ENCODE assay signal across 25 mouse cellular contexts in the genomic region with DNA sequence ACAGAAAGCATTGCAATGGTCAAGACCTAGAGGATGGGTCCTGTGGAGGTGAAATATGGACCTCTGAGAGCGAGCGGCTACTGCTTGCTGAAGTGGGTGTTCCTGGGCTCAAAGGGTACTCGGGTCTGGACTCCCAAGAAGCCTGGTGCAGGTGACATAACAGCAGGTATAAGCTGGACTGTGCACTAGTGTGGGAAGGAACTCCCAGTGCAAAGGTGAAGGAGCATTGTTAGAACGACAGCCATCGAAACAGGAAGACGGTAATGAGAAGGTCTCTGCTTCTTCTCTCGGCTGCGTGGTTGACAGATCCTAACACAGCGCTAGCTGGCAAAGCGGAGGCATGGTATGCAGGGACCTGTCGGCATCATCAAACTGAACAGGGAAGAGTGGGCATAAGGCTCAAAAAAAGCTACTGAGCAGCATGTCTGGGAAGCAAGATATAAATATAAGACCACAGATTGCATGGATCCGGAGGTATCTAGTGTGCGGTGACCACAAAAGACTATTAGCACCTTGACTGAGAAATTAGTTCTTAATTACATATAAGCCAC.
A peak's percentile ranks its signal among the peaks of the same experiment; 100 is the strongest.
DNase-seq lines count a peak whose midpoint lies in the region; ATAC-seq and TF ChIP-seq lines count a peak whose summit lies in the region.
"Had no signal": no experiment of that assay in that cellular context is flagged by ENCODE, and none has a peak within 500 bp of the region (broad histone marks: within the 10 kb centered on the region; RNA-seq: fewer than 3 reads in every experiment).

No protein-coding gene starts in this region.

- H3K9me3 ChIP-seq in heart, embryonic 10.5 days: no peaks in the 10 kb centered on the region
- H3K9me3 ChIP-seq in kidney, embryonic 16.5 days (ENCODE audit: low read length): no peaks in the 10 kb centered on the region
- H3K9me3 ChIP-seq in kidney, embryonic 14.5 days (ENCODE audit: control insufficient read depth, low read length): no peaks in the 10 kb centered on the region
- no peaks in the 10 kb centered on the region for H3K9me3 ChIP-seq in intestine, embryonic 15.5 days
- H3K9me3 ChIP-seq in stomach, postnatal 0 days (ENCODE audit: control insufficient read depth, low read length): no peaks in the 10 kb centered on the region
- H3K9me3 ChIP-seq in midbrain, embryonic 15.5 days: no peaks in the 10 kb centered on the region
- H3K9me3 ChIP-seq: embryonic facial prominence, embryonic 13.5 days; forebrain, embryonic 10.5 days; forebrain, embryonic 15.5 days; heart, embryonic 15.5 days; hindbrain, embryonic 13.5 days; midbrain, embryonic 13.5 days had no signal

- H3K4me2 ChIP-seq in kidney, embryonic 16.5 days (replicated peaks; ENCODE audit: low read depth, low read length): no peak overlapping the region
- no peak overlapping the region for H3K4me2 ChIP-seq in kidney, embryonic 14.5 days (replicated peaks; ENCODE audit: low read depth, low read length)
- H3K4me2 ChIP-seq in intestine, embryonic 15.5 days (replicated peaks): no peak overlapping the region
- H3K4me2 ChIP-seq in stomach, postnatal 0 days (replicated peaks; ENCODE audit: low read depth): no peak overlapping the region
- H3K4me2 ChIP-seq in midbrain, embryonic 15.5 days: no peak overlapping the region
- H3K4me2 ChIP-seq: embryonic facial prominence, embryonic 13.5 days; forebrain, embryonic 15.5 days; heart, embryonic 15.5 days; hindbrain, embryonic 13.5 days; midbrain, embryonic 13.5 days had no signal

- TF ChIP-seq EP300 in stomach, postnatal 0 days (optimal IDR thresholded peaks at IDR 0.05): no peak

- peaks cover 37% of the 10 kb centered on the region for H3K4me1 ChIP-seq in heart, embryonic 10.5 days
- peaks cover 8% of the 10 kb centered on the region; the same call in 1 of the 2 replicates for H3K4me1 ChIP-seq in kidney, embryonic 16.5 days (ENCODE audit: insufficient read depth, low read length)
- no peaks in the 10 kb centered on the region for H3K4me1 ChIP-seq in kidney, embryonic 14.5 days (ENCODE audit: control insufficient read depth, insufficient read depth, low read length)
- H3K4me1 ChIP-seq in intestine, embryonic 15.5 days (replicated peaks): peaks cover 16% of the 10 kb centered on the region; the same call in 1 of the 2 replicates
- H3K4me1 ChIP-seq in stomach, postnatal 0 days (replicated peaks; ENCODE audit: control insufficient read depth, insufficient read depth): no peaks in the 10 kb centered on the region
- no peaks in the 10 kb centered on the region for H3K4me1 ChIP-seq in midbrain, embryonic 15.5 days
- H3K4me1 ChIP-seq: heart, embryonic 15.5 days; midbrain, embryonic 13.5 days had no signal

- no peaks in the 10 kb centered on the region for H3K27me3 ChIP-seq in heart, embryonic 10.5 days (ENCODE audit: insufficient read depth, poor library complexity, severe bottlenecking)
- no peaks in the 10 kb centered on the region for H3K27me3 ChIP-seq in kidney, embryonic 16.5 days (ENCODE audit: insufficient read depth, low read length)
- H3K27me3 ChIP-seq in kidney, embryonic 14.5 days (ENCODE audit: control insufficient read depth, insufficient read depth, low read length): no peaks in the 10 kb centered on the region
- no peaks in the 10 kb centered on the region for H3K27me3 ChIP-seq in intestine, embryonic 15.5 days (replicated peaks)
- no peaks in the 10 kb centered on the region for H3K27me3 ChIP-seq in stomach, postnatal 0 days (ENCODE audit: control insufficient read depth, insufficient read depth, low read length)
- no peaks in the 10 kb centered on the region for H3K27me3 ChIP-seq in midbrain, embryonic 15.5 days (replicated peaks)
- H3K27me3 ChIP-seq: embryonic facial prominence, embryonic 13.5 days; forebrain, embryonic 15.5 days; heart, embryonic 15.5 days; hindbrain, embryonic 13.5 days; midbrain, embryonic 13.5 days; Patski had no signal

- no peak overlapping the region for H3K4me3 ChIP-seq in heart, embryonic 10.5 days
- no peak overlapping the region for H3K4me3 ChIP-seq in kidney, embryonic 16.5 days (ENCODE audit: low read length)
- H3K4me3 ChIP-seq in kidney, embryonic 14.5 days (ENCODE audit: low read length): no peak overlapping the region
- H3K4me3 ChIP-seq in intestine, embryonic 15.5 days (replicated peaks): no peak overlapping the region
- H3K4me3 ChIP-seq in stomach, postnatal 0 days (ENCODE audit: low read depth, low read length): no peak overlapping the region
- H3K4me3 ChIP-seq in midbrain, embryonic 15.5 days: no peak overlapping the region
- H3K4me3 ChIP-seq: embryonic facial prominence, embryonic 13.5 days; forebrain, embryonic 10.5 days; forebrain, embryonic 15.5 days; heart, embryonic 15.5 days; hindbrain, embryonic 13.5 days; midbrain, embryonic 13.5 days had no signal

- peak overlapping the region; percentile 29 for H3K27ac ChIP-seq in heart, embryonic 10.5 days
- H3K27ac ChIP-seq in kidney, embryonic 16.5 days (ENCODE audit: low read length): no peak overlapping the region
- H3K27ac ChIP-seq in kidney, embryonic 14.5 days (ENCODE audit: low read depth, low read length): no peak overlapping the region
- H3K27ac ChIP-seq in intestine, embryonic 15.5 days: no peak overlapping the region
- H3K27ac ChIP-seq in stomach, postnatal 0 days (replicated peaks): no peak overlapping the region
- no peak overlapping the region for H3K27ac ChIP-seq in midbrain, embryonic 15.5 days
- H3K27ac ChIP-seq: embryonic facial prominence, embryonic 13.5 days; forebrain, embryonic 10.5 days; forebrain, embryonic 15.5 days; heart, embryonic 15.5 days; hindbrain, embryonic 13.5 days; liver, embryonic 14.5 days; macrophage; midbrain, embryonic 13.5 days had no signal

- no peak for DNase-seq in heart, embryonic 10.5 days (ENCODE audit: low spot score)
- DNase-seq in heart, postnatal 10 days: no peak
- no peak for DNase-seq in stomach, postnatal 0 days (ENCODE audit: low spot score)
- DNase-seq: adrenal gland, postnatal 14 days; cerebellum, adult 11-12 months; cerebellum, adult 9-11 months; heart, postnatal 36 days; layer of hippocampus, postnatal 36 days; liver; lung, adult 2 months; lung, postnatal 10 days; right cerebral cortex, postnatal 25 days had no signal

- no peak for TF ChIP-seq CTCF in stomach, postnatal 0 days (IDR thresholded peaks at IDR 0.05; ENCODE audit: low read depth)

- 0 out of 2 replicates have a peak overlapping the region, but pooled peaks have one; percentile 16 for H3K9ac ChIP-seq in kidney, embryonic 16.5 days (replicated peaks; ENCODE audit: low read length)
- no peak overlapping the region for H3K9ac ChIP-seq in kidney, embryonic 14.5 days (ENCODE audit: low read depth, low read length)
- no peak overlapping the region for H3K9ac ChIP-seq in intestine, embryonic 15.5 days
- no peak overlapping the region for H3K9ac ChIP-seq in stomach, postnatal 0 days (ENCODE audit: low read length)
- H3K9ac ChIP-seq in midbrain, embryonic 15.5 days: no peak overlapping the region
- H3K9ac ChIP-seq: embryonic facial prominence, embryonic 13.5 days; forebrain, embryonic 15.5 days; heart, embryonic 15.5 days; hindbrain, embryonic 13.5 days; liver, embryonic 14.5 days; midbrain, embryonic 13.5 days had no signal

- intact Hi-C loops in heart, postnatal 10 days (cut with DNase I): no loop called here

- 71% methylated on average over 13 of the region's 13 CpGs for WGBS in heart, embryonic 10.5 days
- 78% methylated on average over 13 of the region's 13 CpGs for WGBS in kidney, embryonic 16.5 days
- WGBS in kidney, embryonic 14.5 days: 80% methylated on average over 13 of the region's 13 CpGs
- WGBS in intestine, embryonic 15.5 days: 66% methylated on average over 13 of the region's 13 CpGs
- 88% methylated on average over 13 of the region's 13 CpGs for WGBS in stomach, postnatal 0 days
- WGBS in midbrain, embryonic 15.5 days: 91% methylated on average over 13 of the region's 13 CpGs

- no peak for ATAC-seq in kidney, embryonic 16.5 days (ENCODE audit: low FRiP score, low TSS enrichment)
- no peak for ATAC-seq in kidney, embryonic 14.5 days (ENCODE audit: low FRiP score, low TSS enrichment)
- peak; percentile 76 for ATAC-seq in intestine, embryonic 15.5 days
- ATAC-seq in stomach, postnatal 0 days (ENCODE audit: low FRiP score, low TSS enrichment): 0 out of 2 replicates have a peak, but pooled peaks have one; percentile 44
- ATAC-seq in midbrain, embryonic 15.5 days (replicated peaks): no peak
- ATAC-seq: forebrain, embryonic 15.5 days; midbrain, embryonic 13.5 days; Patski had no signal

- no peaks in the 10 kb centered on the region for H3K36me3 ChIP-seq in heart, embryonic 10.5 days
- H3K36me3 ChIP-seq in kidney, embryonic 16.5 days (ENCODE audit: insufficient read depth, low read length): no peaks in the 10 kb centered on the region
- H3K36me3 ChIP-seq in kidney, embryonic 14.5 days (ENCODE audit: control insufficient read depth, insufficient read depth, low read length): no peaks in the 10 kb centered on the region
- H3K36me3 ChIP-seq in intestine, embryonic 15.5 days: no peaks in the 10 kb centered on the region
- H3K36me3 ChIP-seq in stomach, postnatal 0 days (ENCODE audit: control insufficient read depth, insufficient read depth, low read length): no peaks in the 10 kb centered on the region
- no peaks in the 10 kb centered on the region for H3K36me3 ChIP-seq in midbrain, embryonic 15.5 days (replicated peaks)
- H3K36me3 ChIP-seq: embryonic facial prominence, embryonic 13.5 days; forebrain, embryonic 10.5 days; forebrain, embryonic 15.5 days; heart, embryonic 15.5 days; hindbrain, embryonic 13.5 days; midbrain, embryonic 13.5 days had no signal

Comparison
In these comparisons a context has a peak if more than half of its experiments do, and no peak if none do; other contexts are left out.
1. ATAC-seq: peak in intestine, embryonic 15.5 days (single experiment) and stomach, postnatal 0 days (single experiment); none in kidney, embryonic 16.5 days (single experiment), kidney, embryonic 14.5 days (single experiment) and midbrain, embryonic 15.5 days (single experiment).